Mouse (Mus musculus): Measurements from ENCODE around the gene Aspscr1.

- TF ChIP-seq POLR2A (IDR thresholded peaks at IDR 0.05; ENCODE audit: insufficient read length, low read depth) (no peak), E2F4 (IDR thresholded peaks at IDR 0.05; ENCODE audit: insufficient read depth) (no peak), MYOG (IDR thresholded peaks at IDR 0.05; ENCODE audit: control insufficient read depth in 1 of 3, insufficient read depth in 1 of 3, insufficient read length in 2 of 3, low read depth in 2 of 3) (no peak), TCF3 (IDR thresholded peaks at IDR 0.05; ENCODE audit: insufficient read length, low read depth) (no peak), MYOD1 (IDR thresholded peaks at IDR 0.05; ENCODE audit: control insufficient read depth in 1 of 3, insufficient read length in 2 of 3, low read depth in 2 of 3) (no peak), TCF12 (IDR thresholded peaks at IDR 0.05; ENCODE audit: insufficient read depth, poor library complexity, severe bottlenecking) (no peak), MAX (IDR thresholded peaks at IDR 0.05; ENCODE audit: low read depth) (no peak), REST (IDR thresholded peaks at IDR 0.05; ENCODE audit: insufficient read depth, insufficient read length) (no peak)
Observed at GRCm38 (mm10) chr11:120659509-120660300, 13.1 kb upstream of the Aspscr1 start.

Measured in myocyte (in vitro differentiated cells).